Mouse (Mus musculus) adrenal gland, adult 8-10 months (tissue): ENCODE measurements around the gene Efcab10. TPM values are rescaled to one million over a fixed set of nuclear protein-coding genes. Genes with fewer than 3 reads are reported as not detected.
A peak's percentile ranks its signal among the peaks of the same experiment; 100 is the strongest.

Experiments used
- DNase-seq: peaks from one replicate; pipeline ENCODE4 v3.0.0; 2022
- total RNA-seq, 4 experiments: library from RNA; stranded (reverse); gene quantifications; 2 replicates each; pipeline ENCODE4 v1.2.4; 2022

The Efcab10 gene
- total RNA-seq, 4 experiments from 2014 or later, result 0.52 to 0.92 (median 0.84) TPM

DNA sequence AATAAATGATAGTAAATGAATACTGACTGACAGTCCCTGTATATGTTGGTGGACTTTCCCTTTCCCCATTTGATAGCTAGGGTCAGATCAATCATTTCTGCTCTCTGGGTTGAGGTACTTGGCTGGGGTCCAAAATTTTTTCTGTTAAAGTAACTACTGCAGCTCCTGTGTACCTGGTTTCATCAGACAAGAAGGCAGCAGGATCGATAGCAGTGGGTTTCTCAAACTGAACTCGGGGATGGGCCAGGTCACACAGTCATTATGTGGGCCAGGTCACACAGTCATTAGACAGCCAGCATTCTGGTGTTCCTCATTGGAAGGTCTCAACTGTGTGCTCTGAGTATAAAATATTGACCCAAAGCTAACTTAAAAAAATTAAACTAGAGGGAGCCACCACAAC lies 33.1 kb downstream of the Efcab10 start:
- DNase-seq, result no peak

- DNase-seq, result peak; percentile 94
Observed at GRCm38 (mm10) chr12:33429387-33430160, 34.9 kb downstream of the Efcab10 start, which contains the start of gene Twistnb. TSS of gene Twistnb (plus strand) at chr12:33429635.

DNA sequence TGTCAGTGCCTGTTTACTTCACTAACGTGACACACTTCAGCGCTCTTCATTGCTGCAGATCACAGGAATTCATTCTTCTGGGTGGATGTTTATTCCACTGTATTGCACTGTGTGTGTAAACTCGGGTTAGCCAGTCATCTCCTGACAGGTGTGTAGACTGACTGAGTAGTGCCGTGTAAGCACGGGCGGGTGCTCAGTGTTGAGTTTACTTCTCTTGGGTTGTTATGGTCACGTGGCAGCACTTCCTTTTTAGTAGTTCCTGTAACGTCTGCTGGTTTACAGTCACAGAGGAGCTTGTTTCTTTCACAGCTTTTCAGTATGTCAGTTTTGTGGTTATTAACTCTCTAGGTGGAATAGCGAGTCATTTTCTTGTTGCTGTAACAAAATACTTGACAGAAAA lies 39.2 kb downstream of the Efcab10 start:
- DNase-seq, result no peak

DNA sequence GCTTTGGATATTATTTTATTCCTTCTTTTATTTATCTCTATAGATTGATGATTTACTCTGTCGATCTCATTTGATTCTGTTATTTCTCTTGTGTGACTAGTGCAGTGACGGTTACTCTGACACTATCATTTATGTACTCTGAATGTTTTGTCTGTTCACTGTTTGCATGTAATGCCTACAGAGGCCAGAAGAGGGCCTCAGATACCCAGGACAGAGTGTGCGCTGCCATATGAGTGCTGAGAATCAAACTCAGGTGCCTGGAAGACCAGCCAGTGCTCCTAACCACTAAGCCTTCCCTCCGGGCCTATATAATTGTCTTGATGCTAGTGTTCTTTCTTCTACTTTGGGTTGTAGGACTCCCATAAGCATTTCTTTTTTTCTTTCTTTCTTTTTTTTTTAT lies 40.1 kb downstream of the Efcab10 start:
- DNase-seq, result no peak

Other genes with a start within 250 kb of the Efcab10 start
- 10 to 100 TPM; 25.2 to 44.6 (median 35.4) TPM for gene Atxn7l1, start 247.2 kb upstream of the Efcab10 start, total RNA-seq
- gene Twistnb, start 34.8 kb downstream of the Efcab10 start, total RNA-seq, result 10 to 100 TPM; 14.9 to 17.3 (median 15.8) TPM